Mouse (Mus musculus): ENCODE measurements around the gene Acot10.
"Not testable (repeated sequence)": the region's sequence is repeated elsewhere in the genome, so short reads cannot be mapped to it uniquely, and the experiment has no call there.

The Acot10 gene

DNA sequence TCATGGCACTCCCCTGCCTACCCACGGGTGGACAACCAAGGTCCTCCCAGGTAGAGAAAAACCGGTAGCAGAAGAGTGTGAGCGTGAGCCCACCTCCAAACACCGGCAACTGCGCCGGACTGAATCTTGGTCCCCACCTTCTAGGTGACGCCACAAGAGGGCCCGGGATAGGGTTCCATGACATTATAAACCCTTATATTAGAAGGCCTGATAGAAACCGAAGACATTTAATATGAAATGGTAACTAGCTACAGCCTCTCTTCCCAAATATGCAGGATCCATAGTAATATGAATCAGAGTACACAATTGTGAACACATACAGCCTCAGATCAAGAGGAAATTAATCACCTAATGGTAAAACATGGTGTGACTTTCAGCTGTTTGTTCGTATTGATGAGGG lies at the start of gene Acot10:
Gene Acot10 (minus strand): TSS at position 101 of the 400 bp plus-strand sequence.
- no peak for DNase-seq (ENCODE audit: inconsistent age in 2 of 2, low spot score in 1 of 2)

DNA sequence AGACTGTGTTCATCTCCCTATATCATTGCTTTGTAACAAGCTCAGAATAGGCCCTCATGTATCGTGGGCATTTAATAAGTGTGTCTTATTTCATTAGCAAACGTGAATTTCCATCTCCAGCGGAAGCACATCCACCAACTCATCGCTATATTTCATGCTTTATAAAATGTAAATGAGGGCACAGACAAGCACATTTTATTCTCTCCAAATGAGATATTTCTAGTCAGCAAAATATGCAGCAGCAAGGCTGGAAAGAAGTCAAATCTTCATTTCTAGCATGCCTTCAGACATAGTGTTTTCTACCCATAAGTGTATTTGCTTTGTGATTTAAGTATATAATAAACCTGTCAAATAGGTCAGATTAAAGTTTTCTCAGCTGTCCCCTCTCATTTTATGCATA lies 45.3 kb upstream of the Acot10 start:
- DNase-seq (ENCODE audit: inconsistent age in 2 of 2, low spot score in 1 of 2): no peak

DNA sequence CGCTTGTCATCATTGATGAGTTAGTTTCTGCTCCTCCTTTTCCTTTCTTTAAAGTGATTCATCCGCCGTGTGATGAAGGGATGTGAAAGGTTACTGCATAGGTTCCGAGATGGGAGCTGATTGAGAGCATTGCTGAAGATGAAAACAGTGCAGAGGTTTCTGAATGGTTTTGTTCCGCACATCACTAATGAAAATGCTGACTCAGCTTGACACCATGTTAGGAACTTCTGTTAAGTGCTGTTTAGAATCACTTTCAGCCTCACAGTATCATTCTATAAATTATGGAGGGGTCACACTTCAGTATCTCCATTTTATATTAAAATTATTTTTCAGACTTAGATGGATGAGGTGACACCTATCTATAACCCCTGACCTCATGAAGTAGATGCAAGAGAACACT lies 29.7 kb upstream of the Acot10 start:
- no peak for DNase-seq (ENCODE audit: inconsistent age in 2 of 2, low spot score in 1 of 2)

DNA sequence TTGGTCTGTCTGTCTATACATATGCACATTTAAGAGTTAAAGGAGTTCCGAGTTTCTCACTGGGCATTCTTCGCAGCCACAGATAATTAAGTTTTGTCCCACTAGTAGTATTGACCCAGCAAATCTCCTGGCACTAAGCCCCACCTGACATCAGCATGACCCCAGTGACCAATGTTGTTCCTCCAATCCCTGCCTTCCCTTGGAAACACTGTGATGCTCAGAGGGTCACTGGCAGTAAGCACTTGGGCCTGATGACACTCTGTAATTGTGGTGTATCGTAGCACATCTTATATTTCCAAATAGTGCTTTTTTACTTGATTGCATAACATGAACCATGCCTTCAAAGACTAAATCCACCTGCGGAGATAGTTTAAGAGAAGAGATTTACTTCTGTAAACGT lies 17.6 kb upstream of the Acot10 start:
- no peak for DNase-seq (ENCODE audit: inconsistent age in 2 of 2, low spot score in 1 of 2)

DNA sequence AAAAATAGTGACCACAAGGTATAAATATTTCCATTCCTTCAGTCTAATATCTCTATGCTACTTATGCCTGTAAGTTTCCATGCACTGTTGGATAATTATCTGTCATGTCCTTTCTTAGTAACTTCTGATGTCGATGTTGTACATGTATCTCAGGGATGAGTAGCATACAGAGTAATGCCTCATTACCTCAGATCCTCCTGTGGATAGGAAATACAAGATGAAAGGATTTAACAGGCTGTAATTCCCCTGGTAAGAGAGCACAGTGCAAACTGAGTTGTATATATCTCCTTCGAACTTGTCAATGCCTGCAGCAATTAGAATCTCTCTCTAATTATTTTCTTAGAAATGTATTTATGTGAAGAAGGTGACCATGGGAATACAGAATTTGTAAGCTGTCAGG lies 16.2 kb upstream of the Acot10 start:
- DNase-seq (ENCODE audit: inconsistent age in 2 of 2, low spot score in 1 of 2): no peak

DNA sequence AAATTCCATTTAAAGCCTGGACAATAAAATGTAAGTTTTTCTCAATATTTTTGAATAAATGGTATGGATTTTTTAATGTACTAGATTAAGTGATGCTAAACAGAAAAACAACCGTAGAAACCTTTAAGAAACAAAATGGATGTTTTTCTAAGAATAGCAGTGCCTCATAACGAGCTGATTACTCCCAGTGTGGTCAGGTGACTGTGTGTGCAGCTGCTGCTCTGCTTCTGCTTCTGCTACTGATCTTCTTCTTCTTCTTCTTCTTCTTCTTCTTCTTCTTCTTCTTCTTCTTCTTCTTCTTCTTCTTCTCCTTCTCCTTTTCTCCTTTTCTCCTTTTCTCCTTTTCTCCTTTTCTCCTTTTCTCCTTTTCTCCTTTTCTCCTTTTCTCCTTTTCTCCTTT lies 3.0 kb upstream of the Acot10 start:
- not testable (repeated sequence) for DNase-seq (ENCODE audit: inconsistent age in 2 of 2, low spot score in 1 of 2)

DNA sequence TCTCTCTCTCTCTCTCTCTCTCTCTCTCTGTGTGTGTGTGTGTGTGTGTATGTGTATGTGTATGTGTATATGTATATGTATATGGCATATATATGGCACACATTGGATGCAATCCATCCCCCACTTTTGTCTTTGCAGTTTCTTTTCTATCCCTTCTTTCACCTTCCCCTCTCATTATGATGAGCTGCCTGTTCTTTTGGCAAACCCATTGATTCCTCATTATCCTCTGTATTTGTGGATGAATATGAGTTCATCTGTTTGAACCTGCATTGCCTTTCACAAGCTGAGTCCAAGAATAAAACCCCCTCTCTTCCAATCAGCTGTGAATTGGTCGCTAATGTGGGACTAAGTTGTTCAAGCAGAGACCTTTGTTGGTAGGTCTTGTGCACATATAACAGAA lies 1.4 kb upstream of the Acot10 start:
- DNase-seq (ENCODE audit: inconsistent age in 2 of 2, low spot score in 1 of 2): no peak

DNA sequence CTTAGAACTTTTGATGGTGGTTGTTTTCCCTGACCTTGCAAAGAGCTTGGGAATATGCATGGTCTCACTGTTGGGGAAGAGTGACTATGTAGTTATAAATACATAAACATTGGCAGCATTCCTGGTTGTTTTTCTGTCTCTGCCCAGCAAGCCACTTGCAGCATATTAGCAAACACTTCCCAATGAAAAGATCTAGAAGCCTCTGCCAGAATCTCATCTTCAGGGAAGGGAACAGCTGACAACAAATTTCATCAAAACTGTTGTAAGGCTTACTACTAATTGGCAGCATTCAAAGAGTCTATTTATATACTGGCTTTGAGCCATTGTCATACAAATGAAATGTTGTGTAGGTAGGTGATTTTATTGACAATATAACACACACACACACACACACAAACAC lies 800 bp upstream of the Acot10 start:
- no peak for DNase-seq (ENCODE audit: inconsistent age in 2 of 2, low spot score in 1 of 2)

DNA sequence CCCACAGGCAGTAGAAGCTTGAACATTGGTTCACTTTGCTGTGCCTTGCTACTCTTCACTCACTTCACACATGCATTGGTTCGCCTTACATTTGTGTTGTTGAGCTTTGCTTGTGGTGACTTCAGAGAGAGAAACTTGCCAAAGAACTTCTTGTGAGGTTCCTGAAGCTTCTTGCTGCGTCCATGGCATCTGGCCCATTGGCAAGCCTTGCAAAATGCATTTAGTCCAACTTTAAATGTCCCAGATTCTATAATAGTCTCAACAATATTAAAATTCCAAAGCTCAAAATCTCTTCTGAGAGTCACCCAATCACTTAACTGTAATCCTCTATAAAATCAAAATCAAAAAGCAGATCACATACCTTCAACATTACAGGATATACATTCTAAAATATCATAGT lies 6.3 kb downstream of the Acot10 start:
- DNase-seq (ENCODE audit: inconsistent age in 2 of 2, low spot score in 1 of 2): no peak

DNA sequence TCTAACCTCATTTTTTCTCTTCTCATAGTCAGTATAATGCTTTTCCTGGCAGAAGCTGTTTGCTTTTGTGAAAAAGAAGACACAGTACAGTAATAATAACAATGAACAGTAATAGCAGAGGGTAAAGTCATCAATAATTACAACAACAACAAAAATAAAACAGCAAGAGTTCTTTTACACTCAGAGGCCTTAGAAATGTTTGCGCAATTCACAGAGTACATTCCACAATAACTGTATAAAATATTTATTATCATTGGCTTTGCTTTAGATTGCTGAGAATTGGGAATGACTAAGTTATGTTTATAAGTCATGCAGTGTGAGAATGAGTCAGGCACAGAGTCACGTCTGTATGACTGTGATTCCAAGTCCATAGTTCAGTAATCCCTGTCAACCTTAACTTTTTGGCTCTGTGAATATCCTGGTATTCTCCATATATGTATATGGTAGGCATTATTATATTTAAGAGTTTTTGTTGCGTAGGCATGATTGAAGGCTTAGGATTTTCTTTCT lies 23.6 kb downstream of the Acot10 start:
- no peak for DNase-seq (ENCODE audit: inconsistent age in 2 of 2, low spot score in 1 of 2)

DNA sequence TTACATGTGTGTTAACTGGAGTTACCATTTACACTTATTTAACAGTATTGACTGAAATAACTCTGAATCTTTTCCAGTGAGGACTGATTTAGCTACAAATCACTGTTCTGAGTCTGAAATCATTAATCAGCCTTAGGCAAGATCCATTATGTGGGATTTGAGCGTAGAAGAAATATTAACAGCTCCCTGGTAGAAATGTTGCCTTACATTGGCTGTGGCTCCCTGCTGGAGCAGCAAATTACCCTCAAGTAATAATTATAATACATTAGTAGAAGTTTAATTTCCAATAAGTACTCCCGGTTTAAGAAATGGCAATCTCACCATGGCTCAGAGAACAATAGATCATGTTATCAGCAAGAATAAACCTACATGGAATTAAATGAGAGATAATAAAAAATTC lies 27.4 kb downstream of the Acot10 start:
- DNase-seq (ENCODE audit: inconsistent age in 2 of 2, low spot score in 1 of 2): no peak

DNA sequence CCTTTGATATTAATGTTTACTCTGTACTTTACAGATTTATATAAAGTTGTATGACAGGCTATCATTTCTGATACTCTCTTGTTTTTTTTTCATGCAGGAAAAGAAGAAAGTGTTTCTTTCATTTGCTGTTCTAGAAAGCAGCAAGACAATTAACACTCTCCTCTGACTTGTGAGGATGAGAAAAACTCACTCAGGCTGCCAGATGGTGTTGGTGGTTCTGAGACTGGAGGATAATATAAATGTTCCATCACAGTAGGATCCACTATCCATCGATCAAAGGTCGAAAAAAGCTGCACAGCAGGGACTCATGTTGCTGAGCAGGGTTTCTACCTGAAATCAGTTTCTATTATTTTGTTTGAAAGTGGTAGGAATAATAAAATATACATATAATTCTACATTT lies 32.0 kb downstream of the Acot10 start:
- DNase-seq (ENCODE audit: inconsistent age in 2 of 2, low spot score in 1 of 2): no peak

Measured in adrenal gland, adult (tissue).